Mouse (Mus musculus) testis, postnatal 14 days (tissue): ENCODE data around the gene Akt1s1.
"Not testable (repeated sequence)": the region's sequence is repeated elsewhere in the genome, so short reads cannot be mapped to it uniquely, and the experiment has no call there.

ENCODE experiments used
- DNase-seq: peaks from one replicate; pipeline ENCODE4 v3.0.0; 2021; ENCODE audit warnings: low spot score

Gene Akt1s1

GRCm38 (mm10) chr7:44869697-44870528 lies 21.1 kb downstream of the Akt1s1 start, which contains the start of gene Ptov1:
Ptov1 (minus strand) TSS chr7:44869788.
- DNase-seq, result peak; percentile 90

- no peak for DNase-seq
Measured at GRCm38 (mm10) chr7:44870614-44871013, 21.8 kb downstream of the Akt1s1 start.

- DNase-seq, result no peak
Measured at GRCm38 (mm10) chr7:44871181-44871580, 22.4 kb downstream of the Akt1s1 start.

GRCm38 (mm10) chr7:44871774-44872173 lies 23.0 kb downstream of the Akt1s1 start:
- DNase-seq, result not testable (repeated sequence)

- no peak for DNase-seq
Measured at GRCm38 (mm10) chr7:44877833-44878232, 29.0 kb downstream of the Akt1s1 start.

- DNase-seq, result no peak
Measured at GRCm38 (mm10) chr7:44883036-44883435, 34.2 kb downstream of the Akt1s1 start.

GRCm38 (mm10) chr7:44884637-44885036 lies 35.8 kb downstream of the Akt1s1 start:
- DNase-seq, result no peak

GRCm38 (mm10) chr7:44886964-44887363 lies 38.2 kb downstream of the Akt1s1 start:
- DNase-seq, result no peak

- DNase-seq, result no peak
Measured at GRCm38 (mm10) chr7:44888256-44889105, 39.7 kb downstream of the Akt1s1 start.

- DNase-seq, result no peak
Measured at GRCm38 (mm10) chr7:44890180-44890579, 41.4 kb downstream of the Akt1s1 start.

GRCm38 (mm10) chr7:44890737-44891136 lies 41.9 kb downstream of the Akt1s1 start:
- DNase-seq, result no peak

GRCm38 (mm10) chr7:44891611-44892010 lies 42.8 kb downstream of the Akt1s1 start:
- no peak for DNase-seq

- peak; percentile 93 for DNase-seq
Measured at GRCm38 (mm10) chr7:44892276-44892921, 43.6 kb downstream of the Akt1s1 start, which contains the start of gene Med25. Med25 (minus strand) TSS chr7:44892712.

GRCm38 (mm10) chr7:44893197-44893596 lies 44.4 kb downstream of the Akt1s1 start:
- DNase-seq, result peak; percentile 48

- DNase-seq, result no peak
Measured at GRCm38 (mm10) chr7:44894175-44894574, 45.4 kb downstream of the Akt1s1 start.

- DNase-seq, result no peak
Measured at GRCm38 (mm10) chr7:44895206-44895592, 46.4 kb downstream of the Akt1s1 start.

- peak; percentile 87 for DNase-seq
Measured at GRCm38 (mm10) chr7:44895593-44896434, 47.0 kb downstream of the Akt1s1 start, which contains the start of gene Fuz. Fuz (plus strand) TSS chr7:44896079.

- DNase-seq, result no peak
Measured at GRCm38 (mm10) chr7:44896499-44896898, 47.7 kb downstream of the Akt1s1 start.

- peak; percentile 62 for DNase-seq
Measured at GRCm38 (mm10) chr7:44898607-44899006, 49.8 kb downstream of the Akt1s1 start.

- no peak for DNase-seq
Measured at GRCm38 (mm10) chr7:44900632-44901031, 51.8 kb downstream of the Akt1s1 start.

- DNase-seq, result no peak
Measured at GRCm38 (mm10) chr7:44901230-44901722, 52.5 kb downstream of the Akt1s1 start.
